Mouse (Mus musculus) regulatory T cell (primary cell): ENCODE data around the gene Otop1.

Experiments used
- in situ Hi-C: fragments of 300-600 bp; cut with MboI, MseI; formaldehyde crosslinking; loops from one replicate; pipeline ENCODE4 v1.15.1; 2025; ENCODE audit warnings: high pct_unique_total_duplicates

Gene Otop1

DNA sequence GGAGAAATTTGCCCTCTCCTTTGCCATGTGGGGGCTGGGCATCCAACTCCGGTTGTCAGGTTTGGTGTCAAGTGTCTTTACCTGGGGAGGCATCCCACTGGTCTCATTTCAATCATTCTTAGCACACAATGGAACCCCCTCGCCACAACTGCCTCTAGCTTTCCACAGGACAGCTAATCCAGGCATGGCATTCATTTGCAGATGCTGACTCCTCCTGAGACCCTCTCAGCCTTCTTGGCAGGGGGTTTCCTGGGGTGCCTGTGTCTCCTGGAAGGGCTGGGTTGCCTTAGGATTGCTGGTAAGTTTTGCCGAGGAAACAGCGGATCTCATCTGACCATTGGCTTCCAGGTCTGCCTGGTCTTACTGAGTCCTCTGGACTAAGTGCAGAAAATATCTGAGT lies at the start of gene Otop1:
Otop1 (plus strand) TSS at position 202 of the 400 bp plus-strand sequence.
- in situ Hi-C loops: no loop called here

GRCm38 (mm10) chr5:38235422-38235821 lies 40.4 kb upstream of the Otop1 start:
- in situ Hi-C loops: no loop called here

- in situ Hi-C loops: no loop called here
Observed at GRCm38 (mm10) chr5:38236627-38237026, 39.1 kb upstream of the Otop1 start.

DNA sequence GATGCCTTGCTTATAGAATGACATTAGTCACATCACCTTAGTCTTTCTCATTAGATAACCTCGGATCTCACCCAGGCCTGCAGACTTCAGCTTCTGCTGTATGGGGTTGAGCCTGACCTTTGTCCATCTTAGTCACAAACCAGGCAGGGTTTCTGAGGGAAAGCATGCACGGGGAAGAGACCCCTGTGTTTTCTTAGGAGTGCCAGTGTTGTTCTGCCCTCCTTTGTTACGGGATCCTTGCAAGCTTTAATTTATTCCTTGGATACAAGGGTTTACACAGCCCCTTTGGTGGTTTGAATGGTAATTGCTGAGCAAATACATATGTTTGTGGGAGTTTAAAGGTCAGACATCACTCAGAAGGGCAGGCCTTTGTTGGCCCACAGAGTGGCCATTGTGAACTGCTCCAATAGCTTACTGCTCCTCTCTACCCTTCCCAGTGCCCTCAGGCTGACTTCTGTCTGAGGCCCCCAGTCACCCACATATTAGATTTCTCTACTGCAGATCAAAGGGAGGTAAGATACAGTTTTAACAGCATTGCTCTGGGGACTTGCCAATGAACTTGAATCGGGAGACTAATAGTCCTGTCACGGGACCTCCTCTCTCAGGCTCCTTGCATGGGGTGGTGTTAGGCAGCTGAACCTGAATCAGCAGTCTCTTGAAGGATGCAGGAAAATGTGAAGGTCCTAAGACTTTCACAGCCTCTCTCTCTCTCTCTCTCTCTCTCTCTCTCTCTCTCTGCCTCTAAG lies 34.9 kb upstream of the Otop1 start:
- in situ Hi-C loops: no loop called here

DNA sequence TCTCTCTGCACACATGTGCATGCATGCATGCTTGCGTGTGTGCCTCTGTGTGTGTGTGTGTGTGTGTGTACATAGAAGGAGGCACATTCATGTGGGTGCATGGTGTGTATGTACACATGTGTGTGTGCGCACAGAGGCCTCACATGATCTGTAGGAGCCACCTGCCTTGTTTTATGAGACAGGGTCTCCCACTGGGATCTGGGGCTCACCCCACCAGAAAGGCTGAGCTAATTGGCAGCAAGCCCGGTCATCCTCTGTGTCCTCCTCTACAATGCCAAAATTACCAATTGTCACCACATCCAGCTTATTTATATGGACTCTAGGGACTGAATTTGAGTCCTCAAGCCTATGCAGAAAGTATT lies 34.3 kb upstream of the Otop1 start:
- in situ Hi-C loops: no loop called here

DNA sequence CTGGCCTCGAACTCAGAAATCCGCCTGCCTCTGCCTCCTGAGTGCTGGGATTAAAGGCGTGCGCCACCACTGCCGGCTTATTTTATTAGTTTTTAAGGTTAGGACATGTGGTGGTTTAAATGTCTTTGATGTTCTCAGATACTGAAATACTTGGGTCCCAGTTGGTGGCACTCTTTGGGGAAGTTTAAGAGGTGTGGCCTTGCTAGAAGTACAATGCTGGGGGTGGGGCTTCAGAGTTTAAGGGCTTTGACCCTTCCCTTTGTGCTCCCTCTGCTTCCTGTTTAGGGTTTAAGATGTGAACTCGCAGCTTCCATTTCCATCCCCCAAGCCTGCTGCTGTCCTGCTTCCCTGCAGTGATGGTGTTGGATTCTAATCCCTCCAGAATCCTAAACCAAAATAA lies 33.8 kb upstream of the Otop1 start:
- in situ Hi-C loops: no loop called here

DNA sequence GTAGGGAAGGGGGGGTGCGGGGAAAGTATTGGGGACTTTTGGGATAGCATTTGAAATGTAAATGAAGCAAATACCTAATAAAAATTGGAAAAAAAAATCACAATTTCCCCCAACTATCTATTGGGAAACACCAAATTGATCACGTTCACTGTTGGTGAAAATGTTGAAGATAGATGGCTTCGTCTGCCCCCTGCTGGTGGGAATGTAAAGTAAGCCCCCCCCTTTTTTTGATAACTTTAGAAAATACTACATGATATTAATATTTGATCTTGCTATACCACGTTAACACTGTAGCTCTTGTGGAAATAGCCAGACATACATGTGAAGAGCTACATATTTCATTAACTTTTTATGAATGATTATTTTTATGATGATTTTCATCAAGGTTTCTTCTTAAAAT lies 20.6 kb upstream of the Otop1 start:
- in situ Hi-C loops: no loop called here

DNA sequence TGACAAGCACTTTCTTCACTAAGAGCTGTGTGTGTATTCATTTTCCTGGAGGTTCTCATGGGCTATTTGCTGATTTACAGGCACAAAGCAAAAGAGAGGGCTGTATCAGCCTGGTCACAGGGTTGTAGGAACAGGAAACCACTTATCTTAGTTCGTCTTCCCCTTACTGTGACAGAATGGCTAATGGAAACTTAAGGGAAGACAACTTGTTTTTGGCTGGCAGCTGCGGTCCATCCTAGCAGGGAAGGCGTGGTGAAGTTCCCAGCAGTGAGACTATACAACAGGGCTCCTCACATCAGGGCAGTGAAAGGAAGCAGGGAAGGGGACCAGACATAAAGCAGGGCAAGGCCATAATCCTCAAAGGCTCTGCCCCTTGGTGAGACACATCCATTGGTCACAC lies 20.1 kb upstream of the Otop1 start:
- in situ Hi-C loops: no loop called here

- in situ Hi-C loops: no loop called here
Observed at GRCm38 (mm10) chr5:38256551-38256950, 19.2 kb upstream of the Otop1 start.

GRCm38 (mm10) chr5:38258034-38258772 lies 17.6 kb upstream of the Otop1 start:
- in situ Hi-C loops: no loop called here

DNA sequence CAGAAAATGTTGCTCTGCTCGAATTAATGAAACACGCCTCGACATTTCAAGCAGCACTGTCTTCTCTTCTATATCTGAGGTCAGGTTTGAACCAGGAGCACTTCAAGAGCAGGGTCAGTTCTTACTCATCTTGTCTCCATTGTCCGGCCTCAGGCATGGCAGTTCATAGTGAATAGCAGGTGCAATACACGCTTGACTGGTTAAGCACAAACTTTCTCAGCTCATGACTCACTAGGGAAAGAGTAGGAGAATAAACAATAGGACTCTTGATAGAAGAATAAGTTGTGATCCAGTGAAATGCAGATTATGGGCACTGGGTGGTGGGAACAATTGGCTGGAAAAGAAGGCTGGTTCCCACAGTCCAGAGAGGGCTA lies 17.0 kb upstream of the Otop1 start:
- in situ Hi-C loops: no loop called here

- in situ Hi-C loops: no loop called here
Observed at GRCm38 (mm10) chr5:38259455-38260106, 16.2 kb upstream of the Otop1 start.

GRCm38 (mm10) chr5:38260107-38260682 lies 15.6 kb upstream of the Otop1 start, which contains the start of gene Tmem128:
Gene Tmem128 (plus strand): TSS chr5:38260185.
- in situ Hi-C loops: no loop called here

DNA sequence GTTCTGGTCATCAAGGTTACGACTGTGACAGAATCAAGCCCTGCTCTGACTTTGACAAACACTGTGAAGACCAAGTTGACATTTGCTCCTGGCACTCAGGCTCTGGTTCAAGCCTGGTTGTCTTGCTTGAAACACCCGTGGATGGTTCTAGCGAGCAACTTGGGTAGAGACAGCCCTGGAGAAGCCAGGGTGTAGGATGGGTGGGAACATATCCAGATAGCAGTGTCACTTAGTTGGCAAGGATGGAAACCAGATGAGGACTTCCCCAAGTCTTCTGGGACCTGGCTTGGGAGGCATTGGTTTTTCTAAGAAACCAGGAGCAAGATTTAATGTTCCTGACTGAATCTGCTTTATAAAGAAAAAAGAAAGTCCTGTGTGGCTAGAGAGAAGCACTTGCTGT lies 4.8 kb upstream of the Otop1 start:
- in situ Hi-C loops: no loop called here

DNA sequence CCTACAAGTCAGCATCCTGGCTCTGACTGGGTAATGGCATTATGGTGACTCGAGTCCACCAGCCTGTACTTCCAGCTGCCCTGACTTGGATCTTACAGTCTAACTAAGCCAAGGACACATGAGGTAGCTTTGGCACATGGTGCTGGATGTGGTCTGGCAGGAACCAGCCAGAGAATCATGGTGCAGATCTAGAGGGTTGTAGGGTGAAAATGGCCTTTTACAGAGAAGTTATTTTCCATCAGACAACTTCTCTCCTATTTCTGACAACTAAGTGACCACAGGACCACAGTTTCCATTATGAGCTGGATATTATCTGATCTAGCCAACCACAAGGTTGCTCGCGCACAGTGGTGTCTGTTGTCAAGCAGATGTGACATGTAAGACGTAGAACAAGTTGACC lies 1.9 kb upstream of the Otop1 start:
- in situ Hi-C loops: no loop called here

DNA sequence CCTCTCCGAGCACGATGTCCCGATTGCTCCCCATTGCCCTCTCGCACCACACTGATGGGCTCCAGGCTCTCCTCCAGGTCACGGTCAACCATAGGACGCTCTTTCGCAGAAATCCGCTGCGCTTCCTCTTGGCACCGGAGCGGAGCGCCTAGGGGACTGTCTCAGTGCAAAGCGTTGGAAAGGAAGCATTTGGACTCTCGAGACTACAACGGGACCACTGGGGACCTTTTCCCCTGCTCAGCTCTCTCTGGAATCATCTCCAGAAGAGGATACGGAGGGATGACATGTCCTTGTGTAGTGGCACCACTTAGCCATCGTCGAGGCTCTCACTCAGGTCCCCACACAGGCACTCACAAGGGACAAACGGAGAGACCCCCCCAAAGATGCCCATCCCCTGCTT lies 679 bp downstream of the Otop1 start:
- in situ Hi-C loops: no loop called here

- in situ Hi-C loops: no loop called here
Observed at GRCm38 (mm10) chr5:38277098-38277866, 1.5 kb downstream of the Otop1 start.

- in situ Hi-C loops: no loop called here
Observed at GRCm38 (mm10) chr5:38277936-38278600, 2.3 kb downstream of the Otop1 start.

DNA sequence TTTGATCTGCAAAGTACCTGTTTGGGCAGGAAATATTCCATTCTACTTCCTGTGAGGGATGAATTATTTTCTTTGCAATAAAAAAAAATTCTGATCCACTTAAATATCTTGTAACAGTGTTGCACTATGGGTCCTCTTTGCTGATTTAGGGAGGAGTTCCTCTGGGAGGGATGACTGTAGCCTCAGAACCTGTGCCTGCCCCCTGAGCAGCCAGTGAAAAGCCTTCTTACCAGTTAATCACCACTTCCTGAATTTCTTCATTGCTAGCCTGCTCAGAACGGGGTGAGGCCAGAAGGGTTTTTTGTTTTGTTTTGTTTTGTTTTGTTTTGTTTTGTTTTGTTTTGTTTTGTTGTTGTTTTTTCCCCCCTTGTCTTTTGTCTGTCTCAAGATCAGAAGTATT lies 4.3 kb downstream of the Otop1 start:
- in situ Hi-C loops: no loop called here

DNA sequence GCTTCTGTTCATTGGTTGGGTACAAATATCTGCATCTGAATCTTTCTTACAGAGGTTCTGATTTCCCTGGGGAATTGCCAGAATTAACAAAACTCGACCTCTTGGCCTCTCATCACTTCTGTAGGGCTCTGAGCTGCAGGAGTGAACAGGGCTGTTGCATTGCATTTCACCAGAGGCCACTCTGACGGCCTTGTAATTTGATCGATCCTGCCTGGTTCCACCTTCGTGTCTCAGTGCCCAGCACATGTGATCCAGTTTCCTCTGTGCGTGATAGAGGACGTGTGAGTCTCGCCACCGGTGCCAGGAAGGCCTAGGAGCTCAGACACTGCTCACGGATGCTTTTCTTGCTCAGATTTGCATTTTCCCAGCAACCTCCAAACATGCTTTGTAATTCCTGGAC lies 10.0 kb downstream of the Otop1 start:
- in situ Hi-C loops: no loop called here

DNA sequence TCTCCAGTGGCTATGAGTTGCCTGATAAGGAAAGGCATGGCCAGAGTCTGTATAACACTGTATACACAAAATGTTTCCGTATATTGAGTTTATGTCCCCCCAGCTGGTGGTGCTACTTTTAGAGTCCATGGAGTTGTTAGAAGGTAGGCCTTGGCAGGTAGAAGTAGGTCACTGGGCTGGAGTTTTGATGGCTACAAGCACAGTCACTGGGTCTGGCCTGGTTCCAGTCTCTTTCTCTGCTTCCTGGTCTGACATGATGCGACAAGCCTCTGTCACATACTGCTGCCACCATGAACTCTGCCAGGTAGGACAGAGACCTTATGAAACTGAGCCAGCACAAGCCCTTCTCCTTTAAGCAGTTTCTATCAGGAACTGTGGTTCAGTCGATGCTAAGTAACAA lies 12.7 kb downstream of the Otop1 start:
- in situ Hi-C loops: no loop called here
